Mouse (Mus musculus): Measurements from ENCODE around the gene Fam221a.

- TF ChIP-seq CTCF (IDR thresholded peaks at IDR 0.05; ENCODE audit: extremely low read depth, insufficient read length, insufficient replicate concordance, low read depth, low read length), result no peak
- TF ChIP-seq POLR2A (IDR thresholded peaks at IDR 0.05; ENCODE audit: low read depth, low read length), result no peak
Observed at GRCm38 (mm10) chr6:49324528-49324927, 43.0 kb upstream of the Fam221a start.
